Mouse (Mus musculus): ENCODE data around the gene Dbn1. TPM values are rescaled to one million over a fixed set of nuclear protein-coding genes. Genes with fewer than 3 reads are reported as not detected.
A peak's percentile ranks its signal among the peaks of the same experiment; 100 is the strongest.

Dbn1 gene
- polyA plus RNA-seq, 1 experiment from 2014 or later = 417 TPM

- Histone ChIP-seq H3K27ac (no peak overlapping the region), H3K4me1 (peaks cover 47% of the 10 kb centered on the region), H3K27me3 (ENCODE audit: low read depth, poor library complexity, severe bottlenecking) (no peaks in the 10 kb centered on the region), H3K36me3 (peaks cover 83% of the 10 kb centered on the region), H3K4me3 (peak overlapping the region; percentile 3; the same call in 1 of the 2 replicates), H3K9me3 (replicated peaks) (no peaks in the 10 kb centered on the region)
- 73% methylated on average over 9 of the region's 9 CpGs for WGBS
- DNase-seq (ENCODE audit: low spot score) = no peak
Measured at GRCm38 (mm10) chr13:55483071-55483470, 4.8 kb downstream of the Dbn1 start.

GRCm38 (mm10) chr13:55482542-55482941 lies 5.4 kb downstream of the Dbn1 start:
- H3K36me3 ChIP-seq = peaks cover 89% of the 10 kb centered on the region
- WGBS = 87% methylated on average over 7 of the region's 7 CpGs
- no peak overlapping the region for H3K4me3 ChIP-seq
- peaks cover 44% of the 10 kb centered on the region for H3K4me1 ChIP-seq
- H3K27me3 ChIP-seq (ENCODE audit: low read depth, poor library complexity, severe bottlenecking) = no peaks in the 10 kb centered on the region
- DNase-seq (ENCODE audit: low spot score) = no peak
- H3K9me3 ChIP-seq (replicated peaks) = no peaks in the 10 kb centered on the region
- no peak overlapping the region for H3K27ac ChIP-seq

GRCm38 (mm10) chr13:55479929-55480328 lies 8.0 kb downstream of the Dbn1 start:
- Histone ChIP-seq H3K27ac (no peak overlapping the region), H3K4me3 (no peak overlapping the region), H3K4me1 (peaks cover 25% of the 10 kb centered on the region), H3K9me3 (replicated peaks) (no peaks in the 10 kb centered on the region), H3K27me3 (ENCODE audit: low read depth, poor library complexity, severe bottlenecking) (no peaks in the 10 kb centered on the region), H3K36me3 (peaks cover 99% of the 10 kb centered on the region)
- no peak for DNase-seq (ENCODE audit: low spot score)

- DNase-seq (ENCODE audit: low spot score) = no peak
- Histone ChIP-seq H3K4me3 (no peak overlapping the region), H3K36me3 (peaks cover 99% of the 10 kb centered on the region), H3K27me3 (ENCODE audit: low read depth, poor library complexity, severe bottlenecking) (no peaks in the 10 kb centered on the region), H3K9me3 (replicated peaks) (no peaks in the 10 kb centered on the region), H3K27ac (no peak overlapping the region), H3K4me1 (peaks cover 24% of the 10 kb centered on the region)
- 86% methylated on average over 7 of the region's 7 CpGs for WGBS
Measured at GRCm38 (mm10) chr13:55479008-55479407, 8.9 kb downstream of the Dbn1 start.

GRCm38 (mm10) chr13:55478036-55478435 lies 9.9 kb downstream of the Dbn1 start:
- H3K27ac ChIP-seq = no peak overlapping the region
- peaks cover 96% of the 10 kb centered on the region for H3K36me3 ChIP-seq
- peaks cover 24% of the 10 kb centered on the region for H3K4me1 ChIP-seq
- no peaks in the 10 kb centered on the region for H3K27me3 ChIP-seq (ENCODE audit: low read depth, poor library complexity, severe bottlenecking)
- DNase-seq (ENCODE audit: low spot score) = peak; percentile 59
- WGBS = 51% methylated on average over 5 of the region's 5 CpGs
- H3K9me3 ChIP-seq (replicated peaks) = no peaks in the 10 kb centered on the region
- no peak overlapping the region for H3K4me3 ChIP-seq

GRCm38 (mm10) chr13:55477492-55477891 lies 10.4 kb downstream of the Dbn1 start:
- no peak overlapping the region for H3K4me3 ChIP-seq
- 66% methylated on average over 16 of the region's 16 CpGs for WGBS
- no peak overlapping the region for H3K27ac ChIP-seq
- H3K9me3 ChIP-seq (replicated peaks) = no peaks in the 10 kb centered on the region
- no peak for DNase-seq (ENCODE audit: low spot score)
- peaks cover 28% of the 10 kb centered on the region for H3K4me1 ChIP-seq
- H3K27me3 ChIP-seq (ENCODE audit: low read depth, poor library complexity, severe bottlenecking) = no peaks in the 10 kb centered on the region
- peaks cover 91% of the 10 kb centered on the region for H3K36me3 ChIP-seq

GRCm38 (mm10) chr13:55476256-55476655 lies 11.7 kb downstream of the Dbn1 start:
- Histone ChIP-seq H3K27me3 (ENCODE audit: low read depth, poor library complexity, severe bottlenecking) (no peaks in the 10 kb centered on the region), H3K4me3 (no peak overlapping the region), H3K36me3 (peaks cover 79% of the 10 kb centered on the region), H3K9me3 (replicated peaks) (no peaks in the 10 kb centered on the region), H3K4me1 (peaks cover 40% of the 10 kb centered on the region), H3K27ac (0 out of 2 replicates have a peak overlapping the region, but pooled peaks have one; percentile 1)
- 91% methylated on average over 8 of the region's 8 CpGs for WGBS
- no peak for DNase-seq (ENCODE audit: low spot score)

- peaks cover 45% of the 10 kb centered on the region for H3K4me1 ChIP-seq
- WGBS = 93% methylated on average over 5 of the region's 5 CpGs
- peaks cover 74% of the 10 kb centered on the region for H3K36me3 ChIP-seq
- DNase-seq (ENCODE audit: low spot score) = no peak
- H3K27me3 ChIP-seq (ENCODE audit: low read depth, poor library complexity, severe bottlenecking) = peaks cover 3% of the 10 kb centered on the region; the same call in 1 of the 2 replicates
- H3K4me3 ChIP-seq = no peak overlapping the region
- H3K27ac ChIP-seq = no peak overlapping the region
- no peaks in the 10 kb centered on the region for H3K9me3 ChIP-seq (replicated peaks)
Measured at GRCm38 (mm10) chr13:55475750-55476149, 12.2 kb downstream of the Dbn1 start.

GRCm38 (mm10) chr13:55474621-55475069 lies 13.3 kb downstream of the Dbn1 start:
- H3K27ac ChIP-seq = no peak overlapping the region; the same call in 1 of the 2 replicates
- H3K9me3 ChIP-seq (replicated peaks) = no peaks in the 10 kb centered on the region
- 69% methylated on average over 5 of the region's 5 CpGs for WGBS
- 0 out of 2 replicates have a peak overlapping the region, but pooled peaks have one; percentile 3 for H3K4me3 ChIP-seq
- H3K4me1 ChIP-seq = peaks cover 50% of the 10 kb centered on the region
- no peak for DNase-seq (ENCODE audit: low spot score)
- peaks cover 63% of the 10 kb centered on the region for H3K36me3 ChIP-seq
- H3K27me3 ChIP-seq (ENCODE audit: low read depth, poor library complexity, severe bottlenecking) = peaks cover 8% of the 10 kb centered on the region; the same call in 1 of the 2 replicates

- Histone ChIP-seq H3K9me3 (replicated peaks) (no peaks in the 10 kb centered on the region), H3K27ac (no peak overlapping the region), H3K4me3 (no peak overlapping the region; the same call in 1 of the 2 replicates), H3K36me3 (peaks cover 56% of the 10 kb centered on the region), H3K27me3 (ENCODE audit: low read depth, poor library complexity, severe bottlenecking) (peaks cover 8% of the 10 kb centered on the region; the same call in 1 of the 2 replicates), H3K4me1 (peaks cover 56% of the 10 kb centered on the region)
- DNase-seq (ENCODE audit: low spot score) = no peak
- 75% methylated on average over 11 of the region's 11 CpGs for WGBS
Measured at GRCm38 (mm10) chr13:55473961-55474360, 13.9 kb downstream of the Dbn1 start.

- 19% methylated on average over 18 of the region's 18 CpGs for WGBS
Measured at GRCm38 (mm10) chr13:55473076-55473831, 14.7 kb downstream of the Dbn1 start.

GRCm38 (mm10) chr13:55472132-55473022 lies 15.5 kb downstream of the Dbn1 start:
- Histone ChIP-seq H3K4me3 (peak overlapping the region; percentile 66), H3K27ac (peak overlapping the region; percentile 81), H3K27me3 (ENCODE audit: low read depth, poor library complexity, severe bottlenecking) (peaks cover 8% of the 10 kb centered on the region; the same call in 1 of the 2 replicates), H3K9me3 (replicated peaks) (no peaks in the 10 kb centered on the region), H3K4me1 (peaks cover 65% of the 10 kb centered on the region), H3K36me3 (peaks cover 41% of the 10 kb centered on the region)
- under 1% methylated on average over 102 of the region's 103 CpGs for WGBS
- DNase-seq (ENCODE audit: low spot score) = peak; percentile 77

More at GRCm38 (mm10) chr13:55473076-55473831, 14.7 kb downstream of the Dbn1 start:
- Histone ChIP-seq H3K27me3 (ENCODE audit: low read depth, poor library complexity, severe bottlenecking) (peaks cover 8% of the 10 kb centered on the region; the same call in 1 of the 2 replicates), H3K36me3 (peaks cover 49% of the 10 kb centered on the region), H3K27ac (peak overlapping the region; percentile 81), H3K9me3 (replicated peaks) (no peaks in the 10 kb centered on the region), H3K4me1 (peaks cover 62% of the 10 kb centered on the region), H3K4me3 (peak overlapping the region; percentile 66)
- peak; percentile 65 for DNase-seq (ENCODE audit: low spot score)

- Histone ChIP-seq H3K4me3 (peak overlapping the region; percentile 66), H3K36me3 (peaks cover 35% of the 10 kb centered on the region), H3K4me1 (peaks cover 67% of the 10 kb centered on the region), H3K27me3 (ENCODE audit: low read depth, poor library complexity, severe bottlenecking) (peaks cover 8% of the 10 kb centered on the region; the same call in 1 of the 2 replicates), H3K27ac (peak overlapping the region; percentile 81), H3K9me3 (replicated peaks) (no peaks in the 10 kb centered on the region)
- DNase-seq (ENCODE audit: low spot score) = no peak
- under 1% methylated on average over 31 of the region's 31 CpGs for WGBS
Measured at GRCm38 (mm10) chr13:55471819-55472131, 16.1 kb downstream of the Dbn1 start.

Data from limb, embryonic 10.5 days (tissue).